Mouse (Mus musculus): ENCODE data around the gene Tnfrsf12a. TPM values are rescaled to one million over a fixed set of nuclear protein-coding genes. Genes with fewer than 3 reads are reported as not detected.

Gene Tnfrsf12a
- polyA plus RNA-seq, 1 experiment, result 1.2 TPM

GRCm38 (mm10) chr17:23673424-23674073, 3.7 kb downstream of the Tnfrsf12a start, which contains the start of the genes Hcfc1r1 and Thoc6:
TSS of gene Hcfc1r1 (plus strand) at chr17:23673596.
TSS of gene Thoc6 (minus strand) at chr17:23673882.
- peaks cover 28% of the 10 kb centered on the region for H3K4me1 ChIP-seq (ENCODE audit: control insufficient read depth, insufficient read depth, low read length)
- TF ChIP-seq POLR2A (IDR thresholded peaks at IDR 0.05; ENCODE audit: control insufficient read depth, low read depth, low read length) (peak; percentile 85), CTCF (IDR thresholded peaks at IDR 0.05; ENCODE audit: control insufficient read depth, insufficient read depth, insufficient replicate concordance, low read depth, low read length) (no peak)
- H3K36me3 ChIP-seq (ENCODE audit: control insufficient read depth, insufficient read depth, low read length), result no peaks in the 10 kb centered on the region
- H3K27ac ChIP-seq (ENCODE audit: control insufficient read depth, insufficient read depth, low read depth, low read length), result peak within 1 kb of the TSS; percentile 80
- peak within 1 kb of the TSS; percentile 93 for H3K4me3 ChIP-seq (ENCODE audit: control insufficient read depth, low read depth, low read length)
- H3K27me3 ChIP-seq (ENCODE audit: control insufficient read depth, insufficient read depth, low read length), result no peaks in the 10 kb centered on the region

- peaks cover 28% of the 10 kb centered on the region for H3K4me1 ChIP-seq (ENCODE audit: control insufficient read depth, insufficient read depth, low read length)
These were observed 4.5 kb downstream of the Tnfrsf12a start for GRCm38 (mm10) chr17:23672761-23673160.

GRCm38 (mm10) chr17:23671519-23671918, 5.7 kb downstream of the Tnfrsf12a start:
- TF ChIP-seq CTCF (IDR thresholded peaks at IDR 0.05; ENCODE audit: control insufficient read depth, insufficient read depth, insufficient replicate concordance, low read depth, low read length) (no peak), POLR2A (IDR thresholded peaks at IDR 0.05; ENCODE audit: control insufficient read depth, low read depth, low read length) (no peak)
- H3K4me3 ChIP-seq (ENCODE audit: control insufficient read depth, low read depth, low read length), result no peak overlapping the region
- H3K27me3 ChIP-seq (ENCODE audit: control insufficient read depth, insufficient read depth, low read length), result no peaks in the 10 kb centered on the region
- H3K36me3 ChIP-seq (ENCODE audit: control insufficient read depth, insufficient read depth, low read length), result no peaks in the 10 kb centered on the region
- no peak overlapping the region for H3K27ac ChIP-seq (ENCODE audit: control insufficient read depth, insufficient read depth, low read depth, low read length)
- H3K4me1 ChIP-seq (ENCODE audit: control insufficient read depth, insufficient read depth, low read length), result peaks cover 18% of the 10 kb centered on the region

More at GRCm38 (mm10) chr17:23672761-23673160, 4.5 kb downstream of the Tnfrsf12a start:
- TF ChIP-seq CTCF (IDR thresholded peaks at IDR 0.05; ENCODE audit: control insufficient read depth, insufficient read depth, insufficient replicate concordance, low read depth, low read length) (no peak), POLR2A (IDR thresholded peaks at IDR 0.05; ENCODE audit: control insufficient read depth, low read depth, low read length) (no peak)
- no peaks in the 10 kb centered on the region for H3K36me3 ChIP-seq (ENCODE audit: control insufficient read depth, insufficient read depth, low read length)
- H3K4me3 ChIP-seq (ENCODE audit: control insufficient read depth, low read depth, low read length), result no peak overlapping the region
- H3K27me3 ChIP-seq (ENCODE audit: control insufficient read depth, insufficient read depth, low read length), result no peaks in the 10 kb centered on the region
- H3K27ac ChIP-seq (ENCODE audit: control insufficient read depth, insufficient read depth, low read depth, low read length), result no peak overlapping the region

GRCm38 (mm10) chr17:23670516-23671074, 6.7 kb downstream of the Tnfrsf12a start:
- no peaks in the 10 kb centered on the region for H3K36me3 ChIP-seq (ENCODE audit: control insufficient read depth, insufficient read depth, low read length)
- H3K4me3 ChIP-seq (ENCODE audit: control insufficient read depth, low read depth, low read length), result no peak overlapping the region
- H3K27ac ChIP-seq (ENCODE audit: control insufficient read depth, insufficient read depth, low read depth, low read length), result no peak overlapping the region
- no peaks in the 10 kb centered on the region for H3K27me3 ChIP-seq (ENCODE audit: control insufficient read depth, insufficient read depth, low read length)
- TF ChIP-seq POLR2A (IDR thresholded peaks at IDR 0.05; ENCODE audit: control insufficient read depth, low read depth, low read length) (no peak), CTCF (IDR thresholded peaks at IDR 0.05; ENCODE audit: control insufficient read depth, insufficient read depth, insufficient replicate concordance, low read depth, low read length) (no peak)
- peaks cover 14% of the 10 kb centered on the region for H3K4me1 ChIP-seq (ENCODE audit: control insufficient read depth, insufficient read depth, low read length)

GRCm38 (mm10) chr17:23665511-23665910, 11.8 kb downstream of the Tnfrsf12a start:
- peaks cover 26% of the 10 kb centered on the region for H3K4me1 ChIP-seq (ENCODE audit: control insufficient read depth, insufficient read depth, low read length)
- H3K36me3 ChIP-seq (ENCODE audit: control insufficient read depth, insufficient read depth, low read length), result no peaks in the 10 kb centered on the region
- H3K4me3 ChIP-seq (ENCODE audit: control insufficient read depth, low read depth, low read length), result no peak overlapping the region
- no peak overlapping the region for H3K27ac ChIP-seq (ENCODE audit: control insufficient read depth, insufficient read depth, low read depth, low read length)
- no peak for TF ChIP-seq CTCF (IDR thresholded peaks at IDR 0.05; ENCODE audit: control insufficient read depth, insufficient read depth, insufficient replicate concordance, low read depth, low read length)
- no peak for TF ChIP-seq POLR2A (IDR thresholded peaks at IDR 0.05; ENCODE audit: control insufficient read depth, low read depth, low read length)
- H3K27me3 ChIP-seq (ENCODE audit: control insufficient read depth, insufficient read depth, low read length), result no peaks in the 10 kb centered on the region

GRCm38 (mm10) chr17:23664556-23665021, 12.7 kb downstream of the Tnfrsf12a start:
- H3K36me3 ChIP-seq (ENCODE audit: control insufficient read depth, insufficient read depth, low read length), result no peaks in the 10 kb centered on the region
- TF ChIP-seq CTCF (IDR thresholded peaks at IDR 0.05; ENCODE audit: control insufficient read depth, insufficient read depth, insufficient replicate concordance, low read depth, low read length) (peak; percentile 33; the same call in 1 of the 2 replicates), POLR2A (IDR thresholded peaks at IDR 0.05; ENCODE audit: control insufficient read depth, low read depth, low read length) (no peak)
- H3K27ac ChIP-seq (ENCODE audit: control insufficient read depth, insufficient read depth, low read depth, low read length), result no peak overlapping the region
- H3K4me3 ChIP-seq (ENCODE audit: control insufficient read depth, low read depth, low read length), result no peak overlapping the region
- peaks cover 26% of the 10 kb centered on the region for H3K4me1 ChIP-seq (ENCODE audit: control insufficient read depth, insufficient read depth, low read length)
- H3K27me3 ChIP-seq (ENCODE audit: control insufficient read depth, insufficient read depth, low read length), result no peaks in the 10 kb centered on the region

GRCm38 (mm10) chr17:23661526-23661925, 15.7 kb downstream of the Tnfrsf12a start:
- Histone ChIP-seq H3K27me3 (ENCODE audit: control insufficient read depth, insufficient read depth, low read length) (no peaks in the 10 kb centered on the region), H3K4me1 (ENCODE audit: control insufficient read depth, insufficient read depth, low read length) (peaks cover 26% of the 10 kb centered on the region), H3K4me3 (ENCODE audit: control insufficient read depth, low read depth, low read length) (no peak overlapping the region), H3K36me3 (ENCODE audit: control insufficient read depth, insufficient read depth, low read length) (no peaks in the 10 kb centered on the region), H3K27ac (ENCODE audit: control insufficient read depth, insufficient read depth, low read depth, low read length) (no peak overlapping the region)
- TF ChIP-seq CTCF (IDR thresholded peaks at IDR 0.05; ENCODE audit: control insufficient read depth, insufficient read depth, insufficient replicate concordance, low read depth, low read length) (peak; percentile 51), POLR2A (IDR thresholded peaks at IDR 0.05; ENCODE audit: control insufficient read depth, low read depth, low read length) (no peak)
